Comparison of ENCODE assay signal across 9 mouse cellular contexts in the genomic region with DNA sequence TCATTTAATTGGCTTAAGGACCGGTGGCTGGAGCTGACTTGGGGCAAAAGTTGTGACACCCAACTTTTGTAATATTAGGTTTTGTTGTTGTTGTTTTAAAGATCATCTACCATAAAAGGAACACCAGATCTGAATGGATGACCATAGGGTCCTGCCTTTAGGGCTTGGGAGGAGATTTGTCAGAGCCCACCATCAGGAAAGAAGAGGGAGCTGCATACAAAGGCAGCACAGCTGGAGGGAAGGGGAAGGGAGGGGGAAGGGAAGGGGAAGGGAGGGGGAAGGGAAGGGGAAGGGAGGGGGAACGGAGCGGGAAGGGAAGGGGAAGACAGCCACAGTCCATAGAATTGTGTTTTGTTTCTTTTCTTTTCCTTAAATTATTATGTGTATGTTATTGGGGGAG. TPM values are rescaled to one million over a fixed set of nuclear protein-coding genes. Genes with fewer than 3 reads are reported as not detected.
A peak's percentile ranks its signal among the peaks of the same experiment; 100 is the strongest.
DNase-seq lines count a peak whose midpoint lies in the region; ATAC-seq and TF ChIP-seq lines count a peak whose summit lies in the region.
"Had no signal": no experiment of that assay in that cellular context is flagged by ENCODE, and none has a peak within 500 bp of the region (broad histone marks: within the 10 kb centered on the region; RNA-seq: fewer than 3 reads in every experiment).

No protein-coding gene starts in this region.

- H3K36me3 ChIP-seq in forebrain, embryonic 10.5 days (replicated peaks) = no peaks in the 10 kb centered on the region
- no peaks in the 10 kb centered on the region for H3K36me3 ChIP-seq in forebrain, embryonic 15.5 days
- no peaks in the 10 kb centered on the region for H3K36me3 ChIP-seq in kidney, embryonic 16.5 days (ENCODE audit: insufficient read depth, low read length)
- H3K36me3 ChIP-seq in liver, postnatal 0 days (replicated peaks; ENCODE audit: insufficient read depth, low read length) = peaks cover 10% of the 10 kb centered on the region
- H3K36me3 ChIP-seq in hindbrain, embryonic 13.5 days = no peaks in the 10 kb centered on the region

- no peak overlapping the region for H3K4me2 ChIP-seq in forebrain, embryonic 15.5 days (replicated peaks)
- H3K4me2 ChIP-seq in kidney, embryonic 16.5 days (replicated peaks; ENCODE audit: low read depth, low read length) = peak overlapping the region; percentile 60; the same call in 1 of the 2 replicates
- H3K4me2 ChIP-seq in liver, postnatal 0 days (ENCODE audit: low read depth, low read length) = peak overlapping the region; percentile 79
- no peak overlapping the region for H3K4me2 ChIP-seq in hindbrain, embryonic 13.5 days

- no peak for TF ChIP-seq CTCF in liver, postnatal 0 days (IDR thresholded peaks at IDR 0.05; ENCODE audit: low read depth)

- no peak for TF ChIP-seq EP300 in liver, postnatal 0 days (IDR thresholded peaks at IDR 0.05; ENCODE audit: low read depth)

- H3K27me3 ChIP-seq in forebrain, embryonic 10.5 days (ENCODE audit: poor library complexity, severe bottlenecking) = peaks cover 40% of the 10 kb centered on the region
- peaks cover 18% of the 10 kb centered on the region for H3K27me3 ChIP-seq in forebrain, embryonic 15.5 days
- no peaks in the 10 kb centered on the region for H3K27me3 ChIP-seq in kidney, embryonic 16.5 days (ENCODE audit: insufficient read depth, low read length)
- H3K27me3 ChIP-seq in liver, postnatal 0 days (ENCODE audit: insufficient read depth, low read length) = no peaks in the 10 kb centered on the region
- peaks cover 24% of the 10 kb centered on the region for H3K27me3 ChIP-seq in hindbrain, embryonic 13.5 days

- H3K27ac ChIP-seq in forebrain, embryonic 10.5 days = no peak overlapping the region
- no peak overlapping the region for H3K27ac ChIP-seq in forebrain, embryonic 15.5 days (replicated peaks)
- no peak overlapping the region for H3K27ac ChIP-seq in kidney, embryonic 16.5 days (ENCODE audit: low read length)
- peak overlapping the region; percentile 97 for H3K27ac ChIP-seq in liver, postnatal 0 days (ENCODE audit: low read depth)
- H3K27ac ChIP-seq in hindbrain, embryonic 13.5 days = no peak overlapping the region
- H3K27ac ChIP-seq: forebrain, embryonic 13.5 days had no signal

- no peak for ATAC-seq in forebrain, embryonic 15.5 days (replicated peaks)
- ATAC-seq in kidney, embryonic 16.5 days (ENCODE audit: low FRiP score, low TSS enrichment) = no peak
- ATAC-seq in liver, postnatal 0 days = no peak
- no peak for ATAC-seq in hindbrain, embryonic 13.5 days (ENCODE audit: low FRiP score)

- H3K9ac ChIP-seq in forebrain, embryonic 15.5 days (replicated peaks) = no peak overlapping the region
- H3K9ac ChIP-seq in kidney, embryonic 16.5 days (replicated peaks; ENCODE audit: low read length) = no peak overlapping the region
- peak overlapping the region; percentile 98 for H3K9ac ChIP-seq in liver, postnatal 0 days (replicated peaks)
- H3K9ac ChIP-seq in hindbrain, embryonic 13.5 days = no peak overlapping the region

- 0 out of 2 replicates have a peak overlapping the region, but pooled peaks have one; percentile 51 for H3K4me3 ChIP-seq in forebrain, embryonic 10.5 days
- H3K4me3 ChIP-seq in forebrain, embryonic 15.5 days = no peak overlapping the region
- no peak overlapping the region for H3K4me3 ChIP-seq in kidney, embryonic 16.5 days (ENCODE audit: low read length)
- peak overlapping the region; percentile 98 for H3K4me3 ChIP-seq in liver, postnatal 0 days (ENCODE audit: low read depth, low read length)
- no peak overlapping the region for H3K4me3 ChIP-seq in hindbrain, embryonic 13.5 days

- 3% methylated on average over 3 of the region's 3 CpGs for WGBS in forebrain, embryonic 10.5 days
- 10% methylated on average over 3 of the region's 3 CpGs for WGBS in forebrain, embryonic 15.5 days
- 24% methylated on average over 3 of the region's 3 CpGs for WGBS in kidney, embryonic 16.5 days
- 26% methylated on average over 3 of the region's 3 CpGs for WGBS in liver, postnatal 0 days (ENCODE audit: insufficient replicate concordance)
- 9% methylated on average over 3 of the region's 3 CpGs for WGBS in hindbrain, embryonic 13.5 days

- H3K9me3 ChIP-seq in forebrain, embryonic 10.5 days = no peaks in the 10 kb centered on the region
- no peaks in the 10 kb centered on the region for H3K9me3 ChIP-seq in forebrain, embryonic 15.5 days
- H3K9me3 ChIP-seq in kidney, embryonic 16.5 days (ENCODE audit: low read length) = no peaks in the 10 kb centered on the region
- no peaks in the 10 kb centered on the region for H3K9me3 ChIP-seq in liver, postnatal 0 days (ENCODE audit: low read length)
- H3K9me3 ChIP-seq in hindbrain, embryonic 13.5 days = no peaks in the 10 kb centered on the region
- H3K9me3 ChIP-seq: forebrain, embryonic 13.5 days had no signal

- DNase-seq in forebrain, embryonic 10.5 days (ENCODE audit: extremely low spot score, low spot score) = no peak
- no peak for DNase-seq in kidney, adult 8-10 months
- DNase-seq in R1 (ENCODE audit: low read depth, low spot score) = peak; percentile 53
- no peak for DNase-seq in liver, postnatal 0 days
- no peak for DNase-seq in thymus, postnatal 10 days (ENCODE audit: low spot score in 2 of 2)

- peaks cover 30% of the 10 kb centered on the region for H3K4me1 ChIP-seq in forebrain, embryonic 10.5 days
- peaks cover 8% of the 10 kb centered on the region; the same call in 1 of the 2 replicates for H3K4me1 ChIP-seq in forebrain, embryonic 15.5 days
- 0 out of 2 replicates have a peak, but pooled peaks cover 9% of the 10 kb centered on the region for H3K4me1 ChIP-seq in kidney, embryonic 16.5 days (ENCODE audit: insufficient read depth, low read length)
- H3K4me1 ChIP-seq in liver, postnatal 0 days (ENCODE audit: insufficient read depth) = peaks cover 37% of the 10 kb centered on the region
- peaks cover 7% of the 10 kb centered on the region; the same call in 1 of the 2 replicates for H3K4me1 ChIP-seq in hindbrain, embryonic 13.5 days (replicated peaks)

RNA-seq across cellular contexts. Expression of a gene that starts 0.8 kb away (rescaled TPM):
- 2.1 and 2.5 TPM in 2 replicates for polyA plus RNA-seq in forebrain, embryonic 10.5 days (2016; fragmentation: Nextera tagmentation; extraction: Ambion mirVana)
- polyA plus RNA-seq in forebrain, embryonic 15.5 days (2015; fragmentation: Nextera tagmentation; extraction: Ambion mirVana) = 2.8 and 3.9 TPM in 2 replicates
- polyA plus RNA-seq in kidney, embryonic 16.5 days (2015; fragmentation: Nextera tagmentation; extraction: Ambion mirVana) = 17.0 and 17.8 TPM in 2 replicates
- 20.4 and 20.6 TPM in 2 replicates for polyA plus RNA-seq in liver, postnatal 0 days (2015; fragmentation: Nextera tagmentation; extraction: Ambion mirVana)
- 4.6 and 4.8 TPM in 2 replicates for polyA plus RNA-seq in hindbrain, embryonic 13.5 days (2015; fragmentation: Nextera tagmentation; extraction: Ambion mirVana)

RNA-seq across cellular contexts. Expression of a gene that starts 28.4 kb away (rescaled TPM):
- 29.4 TPM in 2 replicates for polyA plus RNA-seq in forebrain, embryonic 10.5 days (2016; fragmentation: Nextera tagmentation; extraction: Ambion mirVana)
- polyA plus RNA-seq in forebrain, embryonic 15.5 days (2015; fragmentation: Nextera tagmentation; extraction: Ambion mirVana) = 27.7 and 30.5 TPM in 2 replicates
- polyA plus RNA-seq in kidney, embryonic 16.5 days (2015; fragmentation: Nextera tagmentation; extraction: Ambion mirVana) = 16.7 and 17.4 TPM in 2 replicates
- 2.6 and 2.7 TPM in 2 replicates for polyA plus RNA-seq in liver, postnatal 0 days (2015; fragmentation: Nextera tagmentation; extraction: Ambion mirVana)
- polyA plus RNA-seq in hindbrain, embryonic 13.5 days (2015; fragmentation: Nextera tagmentation; extraction: Ambion mirVana) = 26.7 and 27.3 TPM in 2 replicates

RNA-seq across cellular contexts. Expression of a gene that starts 31.7 kb away (rescaled TPM):
- not detected in 2 replicates for polyA plus RNA-seq in forebrain, embryonic 10.5 days (2016; fragmentation: Nextera tagmentation; extraction: Ambion mirVana)
- not detected in 2 replicates for polyA plus RNA-seq in forebrain, embryonic 15.5 days (2015; fragmentation: Nextera tagmentation; extraction: Ambion mirVana)
- polyA plus RNA-seq in kidney, embryonic 16.5 days (2015; fragmentation: Nextera tagmentation; extraction: Ambion mirVana) = not detected in 2 replicates
- polyA plus RNA-seq in liver, postnatal 0 days (2015; fragmentation: Nextera tagmentation; extraction: Ambion mirVana) = not detected in 2 replicates
- not detected in 2 replicates for polyA plus RNA-seq in hindbrain, embryonic 13.5 days (2015; fragmentation: Nextera tagmentation; extraction: Ambion mirVana)
- polyA plus RNA-seq: forebrain, embryonic 13.5 days had no signal

RNA-seq across cellular contexts. Expression of a gene that starts 43.1 kb away (rescaled TPM):
- 72.7 and 76.2 TPM in 2 replicates for polyA plus RNA-seq in forebrain, embryonic 10.5 days (2016; fragmentation: Nextera tagmentation; extraction: Ambion mirVana)
- polyA plus RNA-seq in forebrain, embryonic 15.5 days (2015; fragmentation: Nextera tagmentation; extraction: Ambion mirVana) = 32.7 and 33.8 TPM in 2 replicates
- 143 and 158 TPM in 2 replicates for polyA plus RNA-seq in kidney, embryonic 16.5 days (2015; fragmentation: Nextera tagmentation; extraction: Ambion mirVana)
- 35.3 and 38.9 TPM in 2 replicates for polyA plus RNA-seq in liver, postnatal 0 days (2015; fragmentation: Nextera tagmentation; extraction: Ambion mirVana)
- polyA plus RNA-seq in hindbrain, embryonic 13.5 days (2015; fragmentation: Nextera tagmentation; extraction: Ambion mirVana) = 24.5 and 26.0 TPM in 2 replicates

Comparison
In these comparisons a context has a peak if more than half of its experiments do, and no peak if none do; other contexts are left out.
1. H3K4me3 ChIP-seq: peak in forebrain, embryonic 10.5 days (single experiment) and liver, postnatal 0 days (single experiment); none in forebrain, embryonic 15.5 days (single experiment), kidney, embryonic 16.5 days (single experiment) and hindbrain, embryonic 13.5 days (single experiment).
2. H3K4me2 ChIP-seq: peak in kidney, embryonic 16.5 days (single experiment) and liver, postnatal 0 days (single experiment); none in forebrain, embryonic 15.5 days (single experiment) and hindbrain, embryonic 13.5 days (single experiment).